Mouse (Mus musculus) G1E (cell line): ENCODE results near the gene Wnt10a. TPM values are rescaled to one million over a fixed set of nuclear protein-coding genes. Genes with fewer than 3 reads are reported as not detected.

Experiments
- ATAC-seq: 2 replicates; pipeline ENCODE4 v1.8.0; 2016; ENCODE audit warnings: mild to moderate bottlenecking; ENCODE audit not compliant: insufficient number of reproducible peaks, poor library complexity, low FRiP score, severe bottlenecking; ENCODE audit errors: extremely low read depth
- DNase-seq: peaks from one replicate; pipeline ENCODE4 v3.0.0; 2012; ENCODE audit warnings: low spot score
- H3K27me3 ChIP-seq: 2 replicates; pipeline ENCODE4 v1.6.1; 2012; ENCODE audit warnings: mild to moderate bottlenecking, low read length, inconsistent platforms; ENCODE audit not compliant: insufficient read depth
- H3K36me3 ChIP-seq: replicated peaks from 2 replicates; pipeline ENCODE3; 2012; ENCODE audit warnings: mild to moderate bottlenecking, inconsistent platforms
- H3K4me1 ChIP-seq: 2 replicates; pipeline ENCODE4 v1.6.1; 2012; ENCODE audit warnings: low read depth, low read length, inconsistent platforms, mixed read lengths; ENCODE audit not compliant: insufficient read depth
- H3K4me3 ChIP-seq: 2 replicates; pipeline ENCODE4 v1.5.1; 2012; ENCODE audit warnings: low read depth, mild to moderate bottlenecking, inconsistent platforms, low read length, moderate library complexity, mixed read lengths
- H3K9me3 ChIP-seq: replicated peaks from 2 replicates; pipeline ENCODE4 v1.6.1; 2012; ENCODE audit warnings: inconsistent platforms
- CTCF ChIP-seq: IDR thresholded peaks from 2 replicates; pipeline ENCODE4 v1.5.1; 2012; ENCODE audit warnings: low read depth, low read length, inconsistent platforms, mixed read lengths
- GATA1 ChIP-seq: IDR thresholded peaks from 2 replicates; pipeline ENCODE4 v1.6.1; 2012; ENCODE audit warnings: borderline replicate concordance, low read length, inconsistent platforms, mixed read lengths
- GATA2 ChIP-seq: IDR thresholded peaks from 2 replicates; pipeline ENCODE4 v1.6.1; 2012; ENCODE audit warnings: low read depth, low read length, inconsistent platforms, borderline replicate concordance
- POLR2AphosphoS5 ChIP-seq: IDR thresholded peaks from 2 replicates; pipeline ENCODE4 v1.6.1; 2012; ENCODE audit warnings: low read depth, low read length, inconsistent platforms; ENCODE audit not compliant: insufficient replicate concordance
- TAL1 ChIP-seq: conservative IDR thresholded peaks from 2 replicates; pipeline ENCODE4 v1.6.1; 2012; ENCODE audit warnings: low read depth, low read length, inconsistent platforms, mixed read lengths
- polyA plus RNA-seq: library from polyadenylated mRNA; stranded (reverse); fragments of >175 nt; gene quantifications from 2 replicates; pipeline ENCODE4 v1.2.3, GENCODE M21; 2012
- total RNA-seq, 2 experiments: library from RNA; stranded (forward) in 1 of 2; stranded (reverse) in 1 of 2; fragments of 200-1000 nt in 1 of 2; fragments of >200 nt in 1 of 2; fragmentation: Nextera tagmentation in 1 of 2; gene quantifications; 2 replicates each; pipeline ENCODE4 v1.2.3; 2014 to 2017

The Wnt10a gene
- total and polyA plus RNA-seq, 3 experiments, result 0.05 TPM; not detected in 2

DNA sequence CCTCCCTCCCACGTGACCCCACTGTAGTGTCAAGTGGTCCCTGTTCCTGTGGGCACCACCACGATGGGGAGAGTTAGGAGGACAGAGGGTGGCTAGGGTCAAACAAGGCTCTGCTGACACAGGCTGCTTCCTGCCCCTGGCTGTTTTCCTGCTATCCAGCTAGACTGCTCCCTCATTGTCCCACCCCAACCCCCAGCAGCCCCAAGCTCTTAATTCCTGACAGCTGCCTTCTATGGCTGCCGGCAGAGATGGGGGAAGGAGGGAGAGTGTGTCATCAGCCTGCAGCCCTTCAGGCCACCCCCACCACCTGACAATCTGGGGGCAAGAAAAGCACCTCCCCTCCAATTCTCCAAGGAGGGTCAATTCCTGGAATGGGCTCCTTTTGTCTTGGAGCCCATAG, 1.2 kb upstream of the Wnt10a start:
- peaks cover 6% of the 10 kb centered on the region; the same call in 1 of the 2 replicates for H3K4me1 ChIP-seq
- no peak overlapping the region for H3K4me3 ChIP-seq
- TF ChIP-seq GATA1 (no peak), POLR2AphosphoS5 (no peak), GATA2 (no peak), TAL1 (no peak), CTCF (no peak)
- H3K36me3 ChIP-seq, result no peaks in the 10 kb centered on the region
- H3K9me3 ChIP-seq, result no peaks in the 10 kb centered on the region
- peaks cover 33% of the 10 kb centered on the region for H3K27me3 ChIP-seq
- no peak for DNase-seq
- no peak for ATAC-seq

DNA sequence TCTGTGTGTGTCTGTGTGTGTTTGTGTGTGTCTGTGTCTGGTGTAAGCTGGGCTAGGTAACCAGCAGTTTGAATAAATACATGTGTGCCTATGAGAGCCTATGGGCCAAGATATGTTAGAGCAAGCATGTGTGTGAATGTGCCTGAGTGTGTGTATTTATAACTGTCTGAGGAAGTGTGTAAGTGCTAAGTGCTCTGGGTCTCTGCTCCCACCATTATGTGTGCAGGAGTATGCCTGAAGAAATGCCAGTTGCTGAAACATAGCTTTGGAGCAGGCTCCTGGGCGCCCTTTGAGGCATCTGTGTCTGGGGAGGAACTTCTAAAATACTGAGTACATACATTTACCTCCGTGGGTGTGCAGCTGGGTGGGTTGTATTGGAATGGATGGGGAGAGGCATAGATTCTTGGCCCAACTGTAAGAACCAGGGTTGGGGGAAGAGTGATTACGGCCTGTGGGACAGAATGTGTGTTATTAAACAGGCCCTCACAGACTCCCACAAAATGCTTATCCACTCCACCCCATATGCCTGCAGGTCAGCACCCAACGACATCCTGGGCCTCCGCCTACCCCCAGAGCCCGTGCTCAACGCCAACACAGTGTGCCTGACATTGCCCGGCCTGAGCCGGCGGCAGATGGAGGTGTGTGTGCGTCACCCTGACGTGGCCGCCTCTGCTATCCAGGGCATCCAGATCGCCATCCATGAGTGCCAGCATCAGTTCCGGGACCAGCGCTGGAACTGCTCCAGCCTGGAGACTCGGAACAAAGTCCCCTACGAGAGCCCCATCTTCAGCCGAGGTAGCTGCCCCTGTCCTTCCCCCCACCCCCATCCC, 1.7 kb downstream of the Wnt10a start:
- no peaks in the 10 kb centered on the region for H3K9me3 ChIP-seq
- ATAC-seq, result no peak
- DNase-seq, result no peak
- no peaks in the 10 kb centered on the region for H3K36me3 ChIP-seq
- peaks cover 6% of the 10 kb centered on the region; the same call in 1 of the 2 replicates for H3K4me1 ChIP-seq
- H3K27me3 ChIP-seq, result peaks cover 48% of the 10 kb centered on the region
- TF ChIP-seq GATA1 (no peak), TAL1 (no peak), POLR2AphosphoS5 (no peak), GATA2 (no peak), CTCF (no peak)
- H3K4me3 ChIP-seq, result no peak overlapping the region

DNA sequence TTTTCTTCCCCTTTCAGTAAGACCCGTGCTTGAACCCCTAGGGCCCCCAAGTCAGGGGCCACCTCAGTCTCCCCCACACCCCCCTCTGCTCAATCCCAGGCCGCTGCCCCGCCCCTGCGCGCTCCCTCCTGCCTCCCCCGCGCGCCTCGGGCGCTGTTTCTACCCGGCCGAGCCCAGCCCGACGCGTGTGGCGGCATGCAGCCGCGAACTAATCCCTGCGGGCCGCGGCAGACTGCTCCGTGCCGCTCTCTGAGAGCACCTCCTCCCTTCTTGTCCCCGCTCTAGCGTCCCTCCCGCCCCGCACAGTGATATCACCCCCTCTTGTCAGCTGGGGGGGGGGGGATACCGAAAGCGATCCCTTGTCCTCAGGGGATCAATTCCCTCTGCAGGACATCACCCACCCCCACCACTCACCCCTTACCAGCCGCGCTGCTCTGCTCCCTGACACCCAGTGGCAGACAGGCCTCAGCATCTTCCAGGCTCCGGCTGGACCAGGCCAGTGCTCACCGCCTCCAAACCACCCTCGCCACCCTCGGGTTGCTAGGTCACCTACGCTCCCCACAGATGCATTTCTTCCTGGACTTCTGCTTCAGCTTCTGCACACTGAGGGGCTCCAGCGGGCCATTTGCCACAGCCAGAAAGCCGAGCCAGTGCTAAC, 3.3 kb downstream of the Wnt10a start:
- H3K4me3 ChIP-seq, result no peak overlapping the region; the same call in 1 of the 2 replicates
- no peaks in the 10 kb centered on the region for H3K9me3 ChIP-seq
- ATAC-seq, result no peak
- TF ChIP-seq POLR2AphosphoS5, result no peak
- no peak for TF ChIP-seq GATA1
- no peak for TF ChIP-seq GATA2
- TF ChIP-seq TAL1, result no peak
- no peak for TF ChIP-seq CTCF
- peaks cover 6% of the 10 kb centered on the region; the same call in 1 of the 2 replicates for H3K4me1 ChIP-seq
- no peaks in the 10 kb centered on the region for H3K36me3 ChIP-seq
- DNase-seq, result no peak
- H3K27me3 ChIP-seq, result peaks cover 44% of the 10 kb centered on the region

DNA sequence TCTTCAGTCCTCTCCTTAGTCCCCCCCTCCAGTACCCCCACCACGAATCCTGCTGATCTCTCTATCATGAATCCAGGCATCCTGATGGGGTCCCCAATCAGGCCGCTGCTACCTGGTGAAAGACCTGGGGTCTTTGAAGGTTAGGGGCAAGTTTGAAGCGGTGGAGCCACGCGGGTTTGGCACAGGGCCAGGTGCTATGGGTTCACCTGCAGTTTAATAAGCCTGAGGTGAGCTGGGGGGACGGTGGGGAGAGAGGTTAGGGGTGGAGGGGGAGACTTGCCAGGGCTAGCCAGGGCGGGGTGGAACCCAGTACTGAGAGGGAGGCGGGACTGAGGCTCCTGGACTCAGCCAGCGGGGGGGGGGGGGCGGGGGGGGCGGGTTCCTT, 3.8 kb downstream of the Wnt10a start:
- Histone ChIP-seq H3K36me3 (no peaks in the 10 kb centered on the region), H3K4me1 (peaks cover 6% of the 10 kb centered on the region; the same call in 1 of the 2 replicates), H3K9me3 (no peaks in the 10 kb centered on the region), H3K4me3 (no peak overlapping the region), H3K27me3 (peaks cover 41% of the 10 kb centered on the region)
- no peak for DNase-seq
- TF ChIP-seq GATA2 (no peak), CTCF (no peak), POLR2AphosphoS5 (no peak), GATA1 (no peak), TAL1 (no peak)
- ATAC-seq, result no peak

DNA sequence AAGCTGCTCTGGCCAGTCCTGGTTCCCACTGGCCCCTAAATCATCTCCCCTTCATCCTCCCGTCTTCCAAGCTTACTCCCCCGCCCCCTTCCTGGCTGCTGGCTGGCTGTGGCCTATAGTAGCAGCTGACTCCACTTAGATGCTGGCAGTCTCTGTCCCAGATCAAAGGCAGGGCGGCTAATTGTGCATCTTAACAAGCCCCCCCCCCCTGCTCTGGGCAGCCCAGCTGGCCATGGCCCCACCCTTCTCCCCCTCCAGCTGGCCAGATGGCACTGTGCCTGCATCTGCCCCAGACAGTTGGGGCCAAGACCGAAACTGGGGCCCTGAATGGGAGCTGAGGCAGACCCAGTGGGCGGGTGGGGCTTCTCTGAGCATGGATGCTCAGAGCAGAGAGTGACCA, 6.1 kb downstream of the Wnt10a start:
- no peak overlapping the region for H3K4me3 ChIP-seq
- TF ChIP-seq GATA1 (no peak), CTCF (no peak), TAL1 (no peak), POLR2AphosphoS5 (no peak), GATA2 (no peak)
- H3K4me1 ChIP-seq, result peaks cover 6% of the 10 kb centered on the region; the same call in 1 of the 2 replicates
- peaks cover 49% of the 10 kb centered on the region for H3K27me3 ChIP-seq
- DNase-seq (no peak), ATAC-seq (no peak)
- no peaks in the 10 kb centered on the region for H3K9me3 ChIP-seq
- H3K36me3 ChIP-seq, result no peaks in the 10 kb centered on the region

DNA sequence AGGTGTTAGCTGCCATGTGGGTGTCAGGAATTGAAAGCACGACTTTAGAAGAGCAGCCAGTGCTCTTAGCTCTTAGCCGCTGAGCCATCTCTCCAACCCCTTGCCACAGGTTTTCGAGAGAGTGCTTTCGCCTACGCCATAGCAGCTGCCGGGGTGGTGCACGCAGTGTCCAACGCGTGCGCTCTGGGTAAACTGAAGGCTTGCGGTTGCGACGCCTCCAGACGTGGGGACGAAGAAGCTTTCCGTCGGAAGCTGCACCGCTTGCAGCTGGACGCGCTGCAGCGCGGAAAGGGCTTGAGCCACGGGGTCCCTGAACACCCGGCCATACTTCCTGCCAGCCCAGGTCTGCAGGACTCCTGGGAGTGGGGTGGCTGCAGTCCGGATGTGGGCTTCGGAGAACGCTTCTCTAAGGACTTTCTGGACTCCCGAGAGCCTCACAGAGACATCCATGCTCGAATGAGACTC, 9.1 kb downstream of the Wnt10a start:
- no peaks in the 10 kb centered on the region for H3K9me3 ChIP-seq
- no peak overlapping the region for H3K4me3 ChIP-seq
- H3K36me3 ChIP-seq, result no peaks in the 10 kb centered on the region
- no peaks in the 10 kb centered on the region; the same call in 1 of the 2 replicates for H3K4me1 ChIP-seq
- ATAC-seq (no peak), DNase-seq (no peak)
- peaks cover 54% of the 10 kb centered on the region for H3K27me3 ChIP-seq
- TF ChIP-seq POLR2AphosphoS5, result no peak
- no peak for TF ChIP-seq TAL1
- no peak for TF ChIP-seq GATA1
- TF ChIP-seq CTCF, result no peak
- no peak for TF ChIP-seq GATA2
